Mouse (Mus musculus) MEL (cell line): Measurements from ENCODE around the gene Mcoln3.

Source experiments
- BHLHE40 ChIP-seq: IDR thresholded peaks from 2 replicates; pipeline ENCODE4 v1.6.1; 2012; ENCODE audit warnings: low read depth, mild to moderate bottlenecking, inconsistent platforms, low read length, improper control_type of control experiment, borderline replicate concordance
- CTCF ChIP-seq, 3 experiments: IDR thresholded peaks in 2 of 3; conservative IDR thresholded peaks in 1 of 3; 2 replicates each; pipeline ENCODE4 v1.5.1; 2011 to 2012; ENCODE audit warnings: low read length in 3 of 3, low read depth in 2 of 3, mild to moderate bottlenecking in 2 of 3, improper control_type of control experiment in 1 of 3, inconsistent platforms in 1 of 3, mixed read lengths in 1 of 3, moderate library complexity in 1 of 3; ENCODE audit not compliant: control insufficient read depth in 1 of 3, insufficient read depth in 1 of 3, poor library complexity in 1 of 3, severe bottlenecking in 1 of 3
- KAT2A ChIP-seq: conservative IDR thresholded peaks from 2 replicates; pipeline ENCODE4 v1.6.1; 2012; ENCODE audit warnings: low read depth, low read length, improper control_type of control experiment, inconsistent platforms
- MAX ChIP-seq: IDR thresholded peaks from 2 replicates; pipeline ENCODE4 v1.6.1; 2011; ENCODE audit warnings: low read length, improper control_type of control experiment
- POLR2A ChIP-seq, 2 experiments: IDR thresholded peaks; 2 replicates each; pipeline ENCODE4 v1.6.1; 2011 to 2012; ENCODE audit warnings: low read length in 2 of 2, mild to moderate bottlenecking in 2 of 2, control low read depth in 1 of 2, improper control_type of control experiment in 1 of 2, low read depth in 1 of 2, moderate library complexity in 1 of 2; ENCODE audit not compliant: control insufficient read depth in 1 of 2, insufficient read depth in 1 of 2, poor library complexity in 1 of 2
- SMC3 ChIP-seq: IDR thresholded peaks from 2 replicates; pipeline ENCODE4 v1.6.1; 2011; ENCODE audit warnings: low read depth, low read length, improper control_type of control experiment
- TAL1 ChIP-seq: IDR thresholded peaks from 2 replicates; pipeline ENCODE4 v1.6.1; 2012; ENCODE audit warnings: mild to moderate bottlenecking, inconsistent platforms, low read length, moderate library complexity, mixed read lengths
- ZKSCAN1 ChIP-seq: IDR thresholded peaks from 2 replicates; pipeline ENCODE4 v1.6.1; 2012; ENCODE audit warnings: low read depth, mild to moderate bottlenecking, inconsistent platforms, low read length, improper control_type of control experiment, moderate library complexity

DNA sequence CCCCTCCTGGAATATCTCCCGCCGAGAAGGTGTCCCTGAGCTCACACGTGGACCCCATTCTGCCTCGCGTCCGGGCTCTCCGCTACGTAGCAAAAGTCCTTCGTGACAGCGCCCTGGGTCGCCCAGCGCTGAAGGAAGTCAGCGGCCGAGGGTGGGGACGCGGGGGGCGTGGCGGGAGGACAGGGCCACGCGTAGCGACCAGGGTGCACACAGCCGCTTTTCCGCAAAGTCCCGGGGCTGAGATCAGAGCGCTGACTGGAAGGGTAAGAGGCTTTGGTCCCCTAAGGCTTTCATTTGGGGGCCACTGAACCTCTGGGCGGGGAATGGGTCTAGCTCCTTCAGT is 32.8 kb downstream of the Mcoln3 start:
- no peak for TF ChIP-seq POLR2A (IDR thresholded peaks at IDR 0.05; ENCODE audit: control insufficient read depth in 1 of 2, insufficient read depth in 1 of 2, low read depth in 1 of 2, low read length in 2 of 2, poor library complexity in 1 of 2)
- no peak for TF ChIP-seq SMC3
- TF ChIP-seq MAX, result no peak
- no peak for TF ChIP-seq CTCF (IDR thresholded peaks at IDR 0.05 in 2 of 3, conservative IDR thresholded peaks at IDR 0.05 in 1 of 3; ENCODE audit: control insufficient read depth in 1 of 3, insufficient read depth in 1 of 3, low read depth in 2 of 3, low read length in 3 of 3, poor library complexity in 1 of 3, severe bottlenecking in 1 of 3)
- no peak for TF ChIP-seq TAL1
- no peak for TF ChIP-seq ZKSCAN1
- TF ChIP-seq BHLHE40, result no peak
- no peak for TF ChIP-seq KAT2A
